Mouse (Mus musculus): ENCODE data around the gene Gm17349.

Gm17349 gene

DNA sequence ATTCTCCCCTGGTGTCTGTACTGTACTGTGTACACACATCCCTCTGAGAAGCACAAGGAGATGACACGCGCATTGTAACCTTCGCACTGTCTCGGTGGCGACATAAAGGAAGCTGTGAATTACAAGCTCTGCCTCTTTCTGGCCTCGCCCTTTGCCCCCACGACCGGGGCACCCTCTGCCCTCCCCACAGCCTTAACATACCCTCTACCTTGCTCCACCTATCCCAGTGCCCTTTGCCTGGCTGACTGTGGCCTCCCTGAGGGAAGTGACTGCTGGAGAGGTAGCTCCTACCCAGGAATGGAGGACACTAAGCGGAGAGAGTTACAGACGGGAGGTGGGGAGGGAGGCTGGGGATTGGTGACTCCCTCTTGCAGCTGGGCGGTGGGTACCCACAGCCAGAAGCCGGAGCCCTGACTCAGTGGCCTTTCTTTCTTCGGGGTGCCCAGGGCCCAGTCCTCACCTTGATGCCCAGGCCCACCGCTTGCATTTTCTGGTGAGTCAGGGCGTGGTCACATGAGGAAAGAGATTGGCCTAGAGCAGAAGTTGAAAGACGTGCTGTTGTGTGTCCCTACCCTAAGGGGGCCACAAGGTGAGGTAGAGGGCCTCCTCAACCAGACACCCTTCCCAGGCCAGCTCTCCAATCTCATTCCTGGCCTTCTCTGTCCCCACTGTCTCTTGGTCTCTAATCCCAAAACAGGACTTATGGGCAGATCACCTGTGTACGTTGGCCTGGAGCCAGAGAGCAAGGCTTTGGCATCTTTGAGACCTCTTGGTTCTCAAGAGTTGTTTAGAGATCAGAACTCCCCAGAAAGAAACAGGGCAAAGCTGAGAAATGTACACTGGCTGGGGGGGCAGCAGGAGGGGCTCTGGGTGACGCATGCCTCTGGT lies 4.8 kb downstream of the Gm17349 start:
- no peak for DNase-seq (ENCODE audit: low read depth, low spot score)

DNA sequence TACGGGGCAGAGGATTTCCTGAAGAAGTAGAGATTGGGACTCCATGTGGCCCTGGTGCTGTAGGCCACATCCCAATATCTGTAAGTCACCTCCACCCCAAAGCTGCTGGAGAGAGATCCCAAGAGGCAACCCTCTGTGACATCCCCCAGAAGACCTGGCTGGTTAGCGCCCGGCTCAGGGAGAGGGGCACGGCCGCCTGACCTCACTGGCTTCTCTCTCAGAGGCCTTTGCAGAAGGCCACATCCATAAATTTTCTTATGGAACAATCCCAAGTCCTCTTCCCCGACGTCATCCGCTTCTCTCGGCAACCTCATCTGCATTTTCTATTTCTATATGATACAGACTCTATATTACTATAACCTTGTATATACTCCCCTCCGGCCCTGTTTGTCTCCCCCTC lies 5.6 kb downstream of the Gm17349 start:
- no peak for DNase-seq (ENCODE audit: low read depth, low spot score)

DNA sequence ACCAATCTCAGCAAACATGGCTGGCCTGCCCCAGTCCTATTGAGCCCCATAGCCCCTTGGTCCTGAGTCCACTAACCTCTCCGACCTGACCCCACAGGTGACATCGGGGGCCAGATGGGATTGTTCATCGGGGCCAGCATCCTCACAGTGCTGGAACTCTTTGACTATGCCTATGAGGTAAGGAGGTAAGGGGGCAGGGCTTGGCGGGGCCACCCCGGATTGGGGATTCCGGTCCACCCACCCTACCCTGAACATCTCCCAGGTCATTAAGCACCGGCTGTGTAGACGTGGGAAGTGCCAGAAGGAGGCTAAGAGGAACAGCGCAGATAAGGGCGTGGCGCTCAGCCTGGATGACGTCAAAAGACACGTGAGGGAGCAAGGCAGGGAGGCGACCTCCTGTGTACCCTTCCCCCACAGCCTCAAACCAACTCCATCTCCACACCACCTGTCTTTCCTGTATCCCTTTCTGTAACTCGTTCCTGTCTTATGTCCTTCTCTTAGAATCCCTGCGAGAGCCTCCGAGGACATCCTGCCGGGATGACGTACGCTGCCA lies 6.7 kb downstream of the Gm17349 start:
- no peak for DNase-seq (ENCODE audit: low read depth, low spot score)

DNA sequence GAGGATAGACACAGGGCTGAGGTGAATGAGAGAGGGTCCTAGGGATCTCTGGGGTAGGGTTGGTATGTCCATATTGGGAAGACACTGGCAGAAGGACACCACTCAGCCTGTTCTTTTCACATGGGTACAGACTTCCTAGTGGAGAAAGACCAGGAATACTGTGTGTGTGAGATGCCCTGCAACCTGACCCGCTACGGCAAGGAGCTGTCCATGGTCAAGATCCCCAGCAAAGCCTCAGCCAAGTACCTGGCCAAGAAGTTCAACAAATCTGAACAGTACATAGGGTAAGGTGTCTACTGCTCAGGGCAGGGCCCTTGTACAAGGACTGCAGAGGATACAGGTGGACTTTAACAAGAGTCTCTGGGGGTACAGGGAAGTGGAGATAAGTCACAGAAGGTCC lies 8.0 kb downstream of the Gm17349 start:
- no peak for DNase-seq (ENCODE audit: low read depth, low spot score)

DNA sequence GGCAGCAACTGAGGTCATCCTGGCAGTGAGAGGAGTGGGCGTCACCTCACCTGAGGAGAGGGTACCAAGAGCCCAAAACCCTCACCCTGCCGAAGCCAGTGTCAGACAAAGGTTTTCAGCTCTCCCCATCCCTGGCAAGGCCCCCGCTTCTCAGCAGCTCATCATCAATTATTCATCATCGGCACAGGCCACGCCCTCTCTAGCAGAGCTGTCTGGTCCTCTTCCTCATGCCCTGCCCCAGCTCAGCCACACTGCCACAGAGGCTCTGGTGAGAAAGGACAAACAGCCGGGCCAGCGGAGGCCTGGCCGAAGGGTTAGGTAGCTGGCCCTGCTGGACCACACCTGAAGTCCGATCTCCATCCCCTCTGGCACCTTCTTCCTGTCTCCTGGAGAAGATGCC lies 13.3 kb downstream of the Gm17349 start:
- DNase-seq (ENCODE audit: low read depth, low spot score) = no peak

DNA sequence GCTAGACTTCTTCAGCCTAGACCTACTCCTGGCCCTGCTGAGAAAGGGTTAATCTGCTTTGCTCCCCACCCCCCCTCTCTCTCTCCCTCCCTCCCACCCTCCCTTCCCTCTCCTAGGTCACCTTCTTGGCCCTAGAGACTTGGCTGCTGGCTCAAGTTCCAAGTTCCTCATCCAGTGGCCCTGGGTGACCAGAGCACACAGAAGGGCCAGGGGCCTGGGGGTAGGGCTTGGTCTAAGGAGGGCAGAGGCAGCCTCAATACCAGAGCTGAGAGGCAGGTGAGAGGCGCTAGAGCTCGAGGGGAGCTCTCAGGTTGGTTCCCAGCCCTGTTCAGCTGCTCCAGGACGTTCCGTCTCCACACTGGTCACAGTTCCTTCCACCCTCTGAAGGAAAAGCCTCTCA lies 14.4 kb downstream of the Gm17349 start:
- DNase-seq (ENCODE audit: low read depth, low spot score) = no peak

DNA sequence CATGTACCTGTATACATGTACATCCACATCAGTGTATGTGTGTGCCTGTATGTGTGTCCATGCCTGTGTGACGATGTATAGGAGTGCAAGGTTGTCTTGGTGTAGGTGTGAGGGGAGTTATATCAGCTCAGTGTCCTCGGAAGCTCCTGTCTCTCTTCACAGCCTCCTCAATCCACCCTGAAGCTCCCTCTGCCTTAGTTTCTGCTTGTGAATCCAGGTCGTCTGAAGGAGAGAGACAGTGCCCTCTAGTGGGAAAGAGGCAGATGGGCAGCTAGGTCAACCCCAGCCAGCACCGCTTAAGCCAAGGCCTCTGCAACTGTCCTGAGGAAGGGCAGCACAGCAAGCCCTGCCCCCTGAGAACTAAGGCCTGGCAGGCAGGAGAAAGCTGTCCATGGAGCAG lies 16.6 kb downstream of the Gm17349 start:
- DNase-seq (ENCODE audit: low read depth, low spot score) = peak; percentile 80

DNA sequence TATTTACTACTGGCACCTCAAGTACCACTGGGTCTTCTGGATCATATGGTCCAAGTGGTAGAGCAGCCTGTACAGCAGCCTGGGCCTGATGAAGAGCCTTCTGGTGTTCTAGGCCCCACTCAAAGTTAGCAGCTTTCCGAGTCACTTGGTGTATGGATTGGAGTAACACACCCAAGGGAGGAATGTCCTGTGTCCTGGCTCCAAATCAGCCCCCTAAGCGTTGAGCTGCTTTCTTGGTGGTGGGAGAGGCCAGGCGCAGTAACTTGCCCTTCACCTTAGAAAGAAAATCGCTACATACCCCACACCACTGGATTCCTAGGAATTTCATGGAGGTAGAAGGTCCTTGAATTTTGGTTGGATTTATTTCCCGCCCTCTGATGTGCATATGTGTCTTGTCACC lies 21.1 kb downstream of the Gm17349 start:
- peak; percentile 75 for DNase-seq (ENCODE audit: low read depth, low spot score)

DNA sequence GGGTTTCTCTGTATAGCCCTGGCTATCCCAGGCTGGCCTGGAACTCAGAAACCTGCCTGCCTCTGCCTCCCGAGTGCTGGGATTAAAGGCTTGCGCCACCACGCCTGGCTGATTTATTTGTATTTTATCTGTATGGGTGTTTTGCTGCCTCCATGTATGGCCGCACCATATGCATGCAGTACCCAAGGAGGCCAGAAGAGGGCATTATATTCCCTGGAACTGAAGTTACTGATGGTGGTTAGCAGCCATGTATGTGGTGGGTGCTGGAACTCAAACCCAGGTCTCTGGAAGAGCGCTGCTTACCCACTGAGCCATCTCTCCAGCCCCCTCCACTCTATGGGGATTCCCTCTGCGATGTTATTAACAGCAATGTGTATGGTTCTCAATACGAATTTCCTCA lies 22.4 kb downstream of the Gm17349 start:
- DNase-seq (ENCODE audit: low read depth, low spot score) = peak; percentile 88

DNA sequence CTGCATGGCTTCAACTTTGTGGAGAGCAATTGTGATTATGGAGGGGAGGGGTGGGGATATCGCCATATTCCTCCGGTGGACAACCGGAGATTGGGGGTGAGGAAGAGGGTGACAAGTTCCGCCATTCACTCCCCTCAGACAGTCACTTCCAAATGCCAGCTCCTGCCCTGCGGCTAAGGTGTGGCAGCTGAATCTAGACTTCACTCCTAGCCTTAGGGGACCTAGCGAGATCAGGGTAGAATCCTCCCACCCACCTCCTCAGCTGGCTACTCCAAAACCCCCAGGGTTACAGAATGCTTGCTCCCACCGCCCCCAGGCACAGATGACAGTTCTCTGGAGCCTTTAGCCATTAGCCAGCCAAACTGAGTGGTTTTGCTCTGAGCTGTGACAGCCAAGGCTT lies 26.3 kb downstream of the Gm17349 start:
- DNase-seq (ENCODE audit: low read depth, low spot score) = peak; percentile 86

DNA sequence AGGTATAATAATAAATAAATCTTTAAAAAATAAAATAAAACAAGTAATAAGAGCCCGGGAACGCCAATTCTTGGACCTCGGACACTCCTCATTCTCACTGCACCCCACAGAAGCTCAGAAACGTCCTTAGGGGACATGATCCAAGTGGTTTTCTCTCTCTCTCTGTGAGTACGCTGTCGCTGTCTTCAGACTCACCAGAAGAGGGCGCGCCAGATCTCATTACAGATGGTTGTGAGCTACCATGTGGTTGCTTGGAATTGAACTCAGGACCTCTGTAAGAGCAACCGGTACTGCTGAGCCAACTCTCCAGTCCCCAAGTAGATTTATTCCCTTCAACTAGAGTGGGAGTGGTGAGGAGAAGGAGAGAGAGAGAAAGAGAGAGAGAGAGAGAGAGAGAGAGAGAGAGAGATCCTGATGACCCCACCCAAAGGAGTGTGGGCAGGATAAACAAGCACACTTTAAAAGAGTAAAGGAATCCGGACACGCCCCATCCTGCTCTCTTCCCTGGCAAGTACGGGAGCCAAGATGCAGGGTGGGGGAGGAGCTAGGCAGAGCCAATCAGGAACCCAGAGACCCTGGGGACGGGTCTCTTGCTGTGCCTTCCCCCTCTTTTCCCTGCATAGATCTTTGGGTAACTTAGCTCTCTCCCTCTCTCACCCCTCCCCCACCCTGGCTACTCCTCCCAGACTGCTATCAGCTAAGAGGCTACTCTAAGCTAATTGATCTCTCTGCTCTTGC lies 27.1 kb downstream of the Gm17349 start:
- peak; percentile 98 for DNase-seq (ENCODE audit: low read depth, low spot score)

DNA sequence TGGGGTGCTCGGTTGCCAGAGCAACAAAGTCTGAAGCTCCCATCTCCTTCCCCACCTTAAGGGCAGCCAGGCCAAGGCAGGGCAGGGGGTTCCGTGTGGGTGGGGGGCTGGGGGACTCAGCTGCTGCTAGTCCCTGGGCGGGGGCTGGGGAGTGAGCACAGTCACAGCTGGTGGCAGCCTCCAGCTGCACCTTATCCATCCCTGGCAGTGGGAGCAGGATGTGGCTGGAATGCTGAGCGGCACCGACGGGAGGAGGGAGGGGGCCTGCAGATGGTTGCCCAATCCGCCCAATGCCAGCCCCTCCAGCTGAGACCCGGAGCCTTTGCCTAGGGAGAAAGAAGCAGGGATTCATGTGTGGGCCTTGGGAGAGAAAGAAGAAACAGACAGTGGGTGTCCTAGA lies 28.2 kb downstream of the Gm17349 start:
- peak; percentile 40 for DNase-seq (ENCODE audit: low read depth, low spot score)

DNA sequence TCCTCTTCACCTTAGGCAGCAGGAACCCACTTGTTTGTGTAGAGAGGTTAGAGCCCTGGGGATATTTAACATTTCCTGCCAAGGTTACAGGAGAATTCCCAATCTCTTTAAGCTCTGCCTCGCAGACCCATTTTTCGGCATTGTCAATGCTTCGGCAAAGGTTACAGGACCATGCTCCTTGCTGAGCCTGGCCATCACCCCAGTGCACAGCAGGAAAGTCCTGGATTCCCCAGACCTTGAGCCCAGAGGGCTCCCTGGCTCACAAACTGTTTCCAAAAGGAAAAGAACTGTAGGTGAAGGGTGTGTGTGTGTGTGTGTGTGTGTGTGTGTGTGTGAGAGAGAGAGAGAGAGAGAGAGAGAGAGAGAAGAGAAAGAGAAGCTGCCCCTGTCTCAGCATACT lies 30.4 kb downstream of the Gm17349 start:
- DNase-seq (ENCODE audit: low read depth, low spot score) = no peak

DNA sequence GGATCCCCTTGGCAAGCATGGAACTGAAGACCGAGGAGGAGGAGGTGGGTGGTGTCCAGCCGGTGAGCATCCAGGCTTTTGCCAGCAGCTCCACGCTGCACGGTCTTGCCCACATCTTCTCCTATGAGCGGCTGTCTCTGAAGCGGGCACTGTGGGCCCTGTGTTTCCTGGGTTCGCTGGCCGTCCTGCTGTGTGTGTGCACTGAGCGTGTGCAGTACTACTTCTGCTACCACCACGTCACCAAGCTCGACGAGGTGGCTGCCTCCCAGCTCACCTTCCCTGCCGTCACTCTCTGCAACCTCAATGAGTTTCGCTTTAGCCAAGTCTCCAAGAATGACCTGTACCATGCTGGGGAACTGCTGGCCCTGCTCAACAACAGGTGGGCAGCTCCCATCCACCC lies 33.5 kb downstream of the Gm17349 start:
- DNase-seq (ENCODE audit: low read depth, low spot score) = no peak

DNA sequence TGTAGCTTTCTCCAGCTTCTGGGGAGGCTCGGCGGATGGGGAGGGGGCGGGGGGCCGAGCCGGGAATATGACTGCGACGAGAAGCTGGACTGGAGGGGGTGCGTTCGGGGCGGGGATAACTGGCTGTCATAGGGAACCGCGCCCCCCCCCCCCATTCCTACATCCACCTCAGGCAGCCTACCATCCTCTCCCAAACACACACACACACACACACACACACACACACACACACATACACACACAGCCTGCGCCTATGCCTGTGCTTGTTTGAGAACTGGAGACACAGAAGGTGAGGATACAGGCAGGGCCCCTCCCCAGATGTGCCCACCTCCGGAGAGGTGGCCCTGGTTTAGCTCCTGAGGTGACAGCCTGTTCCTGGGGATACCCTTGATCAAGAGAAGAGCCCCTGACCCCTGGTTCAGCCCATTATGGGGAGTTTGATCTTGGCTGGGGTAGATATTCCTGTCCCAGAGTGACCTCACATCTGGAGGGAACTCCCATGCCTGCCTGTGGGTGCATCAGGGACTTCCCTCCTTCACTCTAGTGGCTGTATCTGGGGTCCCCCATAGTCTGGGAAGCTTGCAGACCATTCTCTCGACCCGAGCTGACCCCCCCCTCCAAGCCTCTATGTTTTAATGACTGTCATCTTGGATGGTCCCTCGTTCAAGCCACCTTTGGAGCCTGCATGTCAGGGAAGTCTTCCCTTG lies 34.2 kb downstream of the Gm17349 start:
- DNase-seq (ENCODE audit: low read depth, low spot score) = no peak

DNA sequence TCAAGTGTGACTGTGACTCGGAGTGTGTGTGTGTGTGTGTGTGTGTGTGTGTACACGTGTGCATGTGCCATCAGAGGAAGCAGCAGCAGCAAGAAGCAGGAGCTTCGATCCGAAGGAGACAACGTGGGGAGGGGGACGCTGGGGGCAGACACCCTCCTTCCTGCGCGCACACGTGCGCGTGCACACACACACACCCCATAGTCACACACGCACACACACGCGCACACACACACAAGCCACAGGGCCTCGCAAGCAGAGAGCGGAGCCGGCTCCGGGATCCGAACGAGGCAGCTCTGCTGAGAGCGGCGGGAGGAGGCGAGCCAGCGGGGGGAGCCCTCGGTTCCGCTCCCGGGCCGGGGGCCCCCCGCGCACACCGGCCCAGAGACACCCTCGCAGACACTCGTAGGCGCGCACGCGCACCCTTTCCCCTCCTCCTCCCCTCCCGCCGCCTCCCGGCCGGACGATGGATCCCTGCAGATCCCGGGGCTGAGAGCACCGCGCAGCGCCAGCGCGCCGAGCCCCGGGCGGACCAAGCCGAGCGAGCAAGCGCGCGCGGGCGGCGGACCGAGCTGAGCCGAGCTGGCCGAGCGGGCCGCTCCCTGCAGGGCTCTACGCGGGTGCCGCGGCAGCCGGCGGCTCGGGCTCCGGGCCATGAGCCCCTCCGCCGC lies 35.0 kb downstream of the Gm17349 start, which contains the start of gene Asic1:
Gene Asic1, plus strand, starts transcription at position 215 of the 668 bp plus-strand sequence.
- peak; percentile 68 for DNase-seq (ENCODE audit: low read depth, low spot score)

DNA sequence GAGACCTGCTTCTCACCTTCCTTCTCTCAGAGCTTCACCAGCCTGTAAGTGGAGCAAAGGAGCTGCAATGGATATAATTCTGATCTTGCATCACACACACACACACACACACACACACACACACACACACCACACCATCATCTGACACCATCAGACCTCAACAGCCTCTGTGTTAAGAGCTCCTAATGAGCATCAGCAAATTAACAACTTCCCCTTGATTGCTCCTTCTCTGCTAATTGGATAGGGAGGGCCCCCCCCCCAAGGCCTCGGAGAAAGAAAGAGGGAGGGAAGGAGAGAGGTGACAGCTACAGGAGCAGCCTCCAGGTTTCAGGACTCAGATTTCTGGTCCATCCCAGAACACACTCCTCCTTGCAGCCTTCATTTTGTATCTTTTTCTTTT lies 35.9 kb downstream of the Gm17349 start:
- DNase-seq (ENCODE audit: low read depth, low spot score) = no peak

DNA sequence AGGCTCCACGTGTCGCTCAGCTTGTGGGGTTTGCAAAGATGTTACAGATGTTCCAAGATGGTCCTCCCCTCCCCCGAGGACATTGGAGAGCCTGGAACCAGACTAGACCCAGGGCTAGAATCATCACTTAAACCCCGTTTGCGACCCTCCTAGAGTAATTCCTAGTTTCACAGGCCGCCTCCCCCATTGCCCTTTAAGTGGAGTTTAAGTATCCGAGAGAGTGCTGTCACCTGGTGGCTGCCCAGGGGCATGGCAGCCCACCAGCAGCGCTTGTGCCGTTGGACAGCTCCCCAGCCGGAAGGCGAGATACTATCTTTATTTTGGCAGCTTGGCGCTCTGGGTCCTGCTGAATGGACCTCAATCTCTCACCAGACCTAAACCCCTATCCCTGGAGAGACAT lies 36.4 kb downstream of the Gm17349 start:
- peak; percentile 88 for DNase-seq (ENCODE audit: low read depth, low spot score)

DNA sequence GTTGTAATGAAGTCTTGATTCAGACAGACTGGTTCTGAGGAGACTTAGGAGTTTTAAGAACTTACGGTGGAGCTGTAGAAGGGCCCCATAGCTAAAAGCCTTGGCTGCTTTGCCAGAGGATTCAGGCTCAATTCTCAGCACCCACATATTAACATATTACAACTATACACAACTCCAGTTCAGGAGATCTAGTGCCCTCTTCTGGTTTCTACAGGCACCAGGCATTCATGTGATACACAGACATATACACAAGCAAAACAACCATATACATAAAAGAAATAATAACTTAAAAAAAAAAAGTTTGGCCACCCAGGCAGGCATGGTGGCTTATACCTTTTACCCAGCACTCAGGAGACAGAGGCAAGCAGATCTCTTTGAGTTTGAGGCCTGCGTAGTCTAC lies 37.7 kb downstream of the Gm17349 start:
- DNase-seq (ENCODE audit: low read depth, low spot score) = no peak

DNA sequence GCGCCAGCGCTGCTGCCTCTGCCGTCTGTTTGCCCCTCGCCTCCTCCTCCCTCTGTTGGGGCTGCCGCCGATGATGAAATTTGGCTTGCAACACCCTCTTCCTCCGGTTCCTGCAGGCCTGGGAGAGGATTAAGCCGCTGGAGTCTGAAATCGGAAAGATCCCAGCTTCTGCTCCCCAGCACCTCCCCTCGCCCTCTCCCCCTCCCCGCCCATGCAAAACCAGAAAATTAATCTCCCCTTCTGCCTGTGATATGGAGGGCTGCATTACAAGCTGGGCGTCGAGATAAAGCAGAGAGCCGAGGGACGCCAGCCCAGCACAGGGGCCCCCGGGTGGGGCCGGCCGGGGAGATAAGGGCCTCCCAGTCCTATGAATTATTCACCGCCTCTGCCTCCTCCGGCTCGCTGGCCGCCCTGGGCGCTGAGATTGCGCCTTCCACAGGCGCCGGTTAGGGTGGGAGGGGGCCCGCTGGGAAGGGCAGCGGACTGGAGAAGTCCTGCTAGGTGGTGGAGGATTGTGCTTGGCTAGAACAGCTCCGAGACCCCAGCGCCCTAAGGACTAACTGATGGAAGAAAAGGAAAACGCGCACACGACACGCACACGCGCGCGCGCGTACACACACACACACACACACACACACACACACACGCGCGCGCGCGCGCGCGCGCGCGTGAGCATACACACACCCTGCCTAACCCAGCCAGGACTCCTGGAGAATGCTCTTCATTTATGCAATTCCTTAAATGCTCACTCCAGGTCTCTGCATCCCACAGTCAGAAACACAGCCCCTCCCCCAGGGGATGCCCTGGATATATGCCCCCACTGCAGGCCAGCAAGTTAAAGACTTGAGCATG lies 40.5 kb downstream of the Gm17349 start:
- peak; percentile 57 for DNase-seq (ENCODE audit: low read depth, low spot score)

Data from ZHBTc4 (cell line).